Mouse (Mus musculus): ENCODE data around the gene Cfap299.

Gene Cfap299

GRCm38 (mm10) chr5:98807953-98808352 lies 478.8 kb downstream of the Cfap299 start:
- no peak for DNase-seq (ENCODE audit: low spot score in 2 of 2)

- DNase-seq (ENCODE audit: low spot score in 2 of 2), result no peak
These were observed 483.3 kb downstream of the Cfap299 start for GRCm38 (mm10) chr5:98812380-98812779.

- no peak for DNase-seq (ENCODE audit: low spot score in 2 of 2)
These were observed 486.2 kb downstream of the Cfap299 start for GRCm38 (mm10) chr5:98815269-98815668.

- DNase-seq (ENCODE audit: low spot score in 2 of 2), result no peak
These were observed 504.7 kb downstream of the Cfap299 start for GRCm38 (mm10) chr5:98833760-98834159.

- no peak for DNase-seq (ENCODE audit: low spot score in 2 of 2)
These were observed 505.2 kb downstream of the Cfap299 start for GRCm38 (mm10) chr5:98834300-98834699.

- no peak for DNase-seq (ENCODE audit: low spot score in 2 of 2)
These were observed 513.7 kb downstream of the Cfap299 start for GRCm38 (mm10) chr5:98842600-98843310.

- no peak for DNase-seq (ENCODE audit: low spot score in 2 of 2)
These were observed 515.6 kb downstream of the Cfap299 start for GRCm38 (mm10) chr5:98844664-98845063.

Measured in right cerebral cortex, postnatal 36 days (tissue).